Mouse (Mus musculus): ENCODE results near the gene Dtnb. TPM values are rescaled to one million over a fixed set of nuclear protein-coding genes. Genes with fewer than 3 reads are reported as not detected.

Gene Dtnb
- polyA plus RNA-seq, 1 experiment from 2014 or later: 32.0 TPM

DNA sequence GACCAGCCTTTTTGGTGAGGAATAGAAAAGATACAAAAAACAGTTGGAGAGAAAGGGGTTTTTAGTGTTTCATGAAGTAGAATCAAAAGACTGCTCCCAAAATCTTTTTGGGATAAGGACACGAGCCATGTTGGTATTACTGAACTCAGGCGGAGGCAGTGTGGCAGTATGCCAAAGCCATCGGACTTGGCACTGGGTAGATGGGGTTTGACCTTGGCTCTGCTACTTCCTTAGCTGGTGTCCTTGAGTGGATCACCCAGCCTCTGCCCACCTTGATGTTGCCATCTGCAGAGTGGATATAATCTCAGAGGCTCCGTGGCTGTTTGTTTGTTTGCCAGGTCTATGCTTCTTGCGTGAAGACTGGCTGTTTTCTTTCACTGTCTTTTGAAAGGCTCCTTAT, 245.4 kb downstream of the Dtnb start:
- Histone ChIP-seq H3K9me3 (no peaks in the 10 kb centered on the region), H3K36me3 (no peaks in the 10 kb centered on the region; the same call in 1 of the 2 replicates), H3K27me3 (no peaks in the 10 kb centered on the region), H3K4me2 (no peak overlapping the region), H3K9ac (no peak overlapping the region), H3K4me3 (no peak overlapping the region), H3K4me1 (peaks cover 50% of the 10 kb centered on the region), H3K27ac (0 out of 2 replicates have a peak overlapping the region, but pooled peaks have one; percentile 3)
- 62% methylated on average over 5 of the region's 5 CpGs for WGBS
- no peak for ATAC-seq (ENCODE audit: borderline replicate concordance, extremely low read depth, low FRiP score, low TSS enrichment)

DNA sequence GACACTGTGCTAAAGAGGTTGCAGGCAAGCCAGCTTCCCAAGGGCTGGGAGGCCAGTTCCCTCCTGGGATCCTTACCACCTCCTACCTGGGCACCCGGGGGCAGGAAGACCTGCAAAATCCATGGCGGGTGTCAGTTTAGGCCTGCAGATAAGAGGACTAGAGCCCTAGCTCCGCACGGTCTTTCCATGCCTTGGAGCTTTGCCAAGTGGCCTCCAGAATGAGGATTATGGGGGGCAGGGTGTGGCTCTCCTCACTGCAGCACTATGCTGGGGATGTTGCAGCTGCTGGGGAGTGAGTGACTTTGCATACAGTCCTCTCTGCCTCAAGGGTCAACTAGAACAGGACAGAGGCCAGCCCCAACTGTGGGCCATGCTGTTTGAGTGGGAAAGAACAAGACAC, 247.7 kb downstream of the Dtnb start:
- Histone ChIP-seq H3K9ac (no peak overlapping the region), H3K27me3 (no peaks in the 10 kb centered on the region), H3K4me3 (no peak overlapping the region), H3K9me3 (no peaks in the 10 kb centered on the region), H3K4me1 (peaks cover 62% of the 10 kb centered on the region), H3K27ac (no peak overlapping the region), H3K4me2 (no peak overlapping the region), H3K36me3 (no peaks in the 10 kb centered on the region)
- WGBS: 27% methylated on average over 4 of the region's 4 CpGs
- ATAC-seq (ENCODE audit: borderline replicate concordance, extremely low read depth, low FRiP score, low TSS enrichment): no peak

DNA sequence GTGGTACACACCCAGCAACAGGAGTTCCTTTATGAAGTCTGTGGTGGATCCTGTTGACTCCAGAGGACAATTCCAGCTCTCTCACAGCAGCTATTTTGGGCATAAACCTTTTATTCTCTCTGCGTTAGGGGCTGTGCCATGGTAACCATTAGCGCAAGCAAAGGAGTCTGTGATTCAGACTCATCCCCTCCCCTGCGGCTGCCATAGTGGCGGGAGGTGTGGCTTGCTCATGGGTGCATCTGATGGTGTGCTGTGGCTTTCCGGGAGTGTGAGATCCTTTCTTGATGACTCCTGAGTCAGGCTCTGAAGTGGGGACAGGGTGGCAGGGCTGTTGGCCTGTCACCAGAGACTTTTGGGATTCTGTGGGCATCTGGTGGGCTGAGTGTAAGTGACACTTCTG, 251.2 kb downstream of the Dtnb start:
- H3K4me3 ChIP-seq: no peak overlapping the region
- H3K27me3 ChIP-seq: no peaks in the 10 kb centered on the region
- 83% methylated on average over 5 of the region's 5 CpGs for WGBS
- H3K9ac ChIP-seq: no peak overlapping the region
- H3K4me2 ChIP-seq: no peak overlapping the region
- no peak overlapping the region for H3K27ac ChIP-seq
- no peaks in the 10 kb centered on the region for H3K9me3 ChIP-seq
- H3K36me3 ChIP-seq: no peaks in the 10 kb centered on the region
- peaks cover 49% of the 10 kb centered on the region for H3K4me1 ChIP-seq
- ATAC-seq (ENCODE audit: borderline replicate concordance, extremely low read depth, low FRiP score, low TSS enrichment): no peak

DNA sequence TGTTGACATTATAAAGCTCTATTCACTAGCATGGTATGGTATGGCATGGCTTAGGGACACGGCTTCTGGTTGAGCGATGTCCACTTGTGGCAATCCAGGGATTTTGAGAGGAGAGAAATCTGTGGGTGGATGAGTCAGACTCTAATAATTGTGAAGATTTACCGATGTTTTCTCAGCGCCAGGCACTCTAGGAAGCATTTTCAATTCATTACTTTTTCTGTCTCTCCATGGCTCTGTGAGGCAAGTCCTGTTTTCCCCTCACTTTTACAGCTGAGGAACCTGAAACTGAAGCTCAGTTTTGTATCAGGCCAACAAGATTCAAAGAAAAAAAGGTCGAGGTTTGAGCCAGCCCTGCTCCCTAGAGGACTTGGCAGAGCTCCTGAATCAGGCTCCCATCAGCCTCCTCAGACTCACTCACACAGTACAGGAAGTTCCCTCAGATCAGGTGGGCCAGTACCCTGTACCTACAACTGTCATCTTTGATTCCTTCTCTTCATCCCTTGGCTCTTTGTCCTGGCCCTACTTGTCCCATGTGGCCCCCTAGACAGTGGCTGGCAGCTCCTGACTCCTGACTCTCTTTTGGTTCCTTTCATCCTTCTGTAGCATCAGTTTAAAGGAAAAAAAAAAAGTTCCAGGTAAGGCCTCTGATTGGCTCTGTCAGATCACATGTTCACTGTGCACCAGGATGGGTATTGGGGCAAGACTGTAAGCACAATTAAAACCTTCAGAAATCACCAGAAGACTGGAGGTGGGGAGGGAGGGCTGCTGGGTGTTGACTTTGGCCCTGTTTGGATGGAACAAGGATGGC, 252.9 kb downstream of the Dtnb start:
- no peak for ATAC-seq (ENCODE audit: borderline replicate concordance, extremely low read depth, low FRiP score, low TSS enrichment)
- 58% methylated on average over 5 of the region's 5 CpGs for WGBS
- Histone ChIP-seq H3K4me2 (no peak overlapping the region), H3K9me3 (no peaks in the 10 kb centered on the region), H3K27ac (peak overlapping the region; percentile 5; the same call in 1 of the 2 replicates), H3K4me1 (peaks cover 33% of the 10 kb centered on the region), H3K4me3 (no peak overlapping the region), H3K9ac (no peak overlapping the region), H3K36me3 (no peaks in the 10 kb centered on the region), H3K27me3 (no peaks in the 10 kb centered on the region)

DNA sequence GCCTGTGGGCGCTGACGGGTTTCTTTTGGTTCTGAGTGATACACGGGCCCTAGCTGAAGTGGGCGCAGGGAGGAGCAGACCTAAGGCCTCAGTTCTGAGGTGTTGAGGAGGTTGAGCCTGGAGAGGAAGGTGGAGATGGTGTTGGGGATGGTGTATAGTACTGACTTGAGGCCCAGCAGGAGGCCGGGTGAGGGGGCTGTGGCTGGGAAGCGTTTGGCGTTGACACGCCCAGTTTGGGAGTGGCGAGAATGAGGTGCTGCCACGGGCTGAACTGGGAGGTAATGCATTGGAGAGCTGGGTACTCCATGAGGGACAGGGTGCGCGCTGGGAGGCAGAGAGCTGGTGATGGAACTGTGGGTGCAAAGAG, 253.5 kb downstream of the Dtnb start:
- no peaks in the 10 kb centered on the region for H3K27me3 ChIP-seq
- H3K36me3 ChIP-seq: no peaks in the 10 kb centered on the region
- 37% methylated on average over 12 of the region's 12 CpGs for WGBS
- no peak overlapping the region for H3K9ac ChIP-seq
- H3K4me3 ChIP-seq: no peak overlapping the region
- no peak overlapping the region for H3K4me2 ChIP-seq
- H3K27ac ChIP-seq: peak overlapping the region; percentile 5; the same call in 1 of the 2 replicates
- H3K4me1 ChIP-seq: peaks cover 33% of the 10 kb centered on the region
- ATAC-seq (ENCODE audit: borderline replicate concordance, extremely low read depth, low FRiP score, low TSS enrichment): peak; percentile 58; the same call in 1 of the 2 replicates
- H3K9me3 ChIP-seq: no peaks in the 10 kb centered on the region

DNA sequence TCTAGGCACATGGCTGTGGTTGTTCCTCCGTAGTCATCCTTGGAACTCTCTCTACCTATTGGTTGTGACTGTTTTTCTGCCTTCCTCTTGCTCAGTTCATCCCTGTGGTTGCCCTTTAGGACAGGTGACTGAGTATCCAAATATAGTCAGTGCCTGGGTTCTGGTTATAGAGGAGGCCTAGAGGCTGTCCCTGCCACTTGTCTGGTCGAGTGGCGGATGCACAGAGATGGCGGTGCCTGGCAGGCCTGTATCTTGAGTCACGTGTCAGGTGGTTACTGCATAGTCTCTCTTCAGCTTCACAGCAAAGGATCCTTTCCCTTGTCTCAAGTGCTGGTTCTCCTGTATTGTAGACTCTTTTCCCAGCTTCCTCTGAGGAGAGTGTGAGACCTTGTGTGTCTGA, 255.6 kb downstream of the Dtnb start:
- H3K4me3 ChIP-seq: no peak overlapping the region
- no peak overlapping the region for H3K4me2 ChIP-seq
- H3K36me3 ChIP-seq: no peaks in the 10 kb centered on the region
- no peak overlapping the region for H3K27ac ChIP-seq
- no peak overlapping the region for H3K9ac ChIP-seq
- no peaks in the 10 kb centered on the region for H3K9me3 ChIP-seq
- ATAC-seq (ENCODE audit: borderline replicate concordance, extremely low read depth, low FRiP score, low TSS enrichment): no peak
- peaks cover 50% of the 10 kb centered on the region for H3K4me1 ChIP-seq
- WGBS: 81% methylated on average over 5 of the region's 5 CpGs
- H3K27me3 ChIP-seq: no peaks in the 10 kb centered on the region

Small RNA genes within 50 kb of the gene (microRNA-seq; reads per million reads assigned to microRNA genes)
- gene Gm26050: not detected

Other genes starting within 250 kb of the Dtnb start
- 11.8 and 12.0 TPM in 2 replicates for gene Kif3c, start 207.2 kb upstream of the Dtnb start, polyA plus RNA-seq (2015; fragmentation: Nextera tagmentation; extraction: Ambion mirVana)
- 16.6 and 16.9 TPM in 2 replicates for gene Asxl2, start 145.5 kb upstream of the Dtnb start, polyA plus RNA-seq (2015; fragmentation: Nextera tagmentation; extraction: Ambion mirVana)
- 144 and 151 TPM in 2 replicates for gene Dnmt3a, start 233.6 kb downstream of the Dtnb start, polyA plus RNA-seq (2015; fragmentation: Nextera tagmentation; extraction: Ambion mirVana)